Mouse (Mus musculus) adrenal gland, postnatal 4 days (tissue): ENCODE measurements around the gene Rps6kb2. TPM values are rescaled to one million over a fixed set of nuclear protein-coding genes. Genes with fewer than 3 reads are reported as not detected.

Experiments
- DNase-seq, 2 experiments: peaks; one replicate each; pipeline ENCODE4 v3.0.0; 2021 to 2022; ENCODE audit warnings: low spot score in 2 of 2, mixed read lengths in 2 of 2
- total RNA-seq, 2 experiments: library from RNA; stranded (reverse); gene quantifications; 2 replicates each; pipeline ENCODE4 v1.2.3; 2021

Rps6kb2 gene
- total RNA-seq, 2 experiments from 2014 or later = 46.6 to 50.0 TPM

DNA sequence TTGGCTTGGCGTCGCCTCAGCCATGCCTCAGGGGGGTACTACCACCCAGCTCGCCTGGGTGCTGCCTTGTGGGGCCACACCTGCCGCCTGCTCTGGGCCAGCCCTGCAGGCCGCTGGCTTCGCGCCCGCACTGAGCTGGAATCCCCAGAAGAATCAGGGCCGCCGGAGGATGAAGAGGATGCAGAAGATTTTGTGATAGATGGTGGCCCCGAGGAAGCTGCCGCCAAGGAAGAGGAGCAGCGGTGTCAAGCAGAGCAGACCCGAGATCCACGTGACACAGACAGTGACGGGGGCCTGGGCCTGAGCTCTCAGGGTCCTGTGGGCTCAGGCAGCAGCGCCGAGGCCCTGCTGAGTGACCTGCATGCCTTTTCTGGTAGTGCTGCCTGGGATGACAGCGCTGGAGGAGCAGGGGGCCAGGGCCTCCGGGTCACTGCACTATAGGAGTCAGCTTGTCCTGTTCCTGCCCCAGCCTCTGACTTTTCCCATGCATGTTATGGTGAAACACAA is 7.0 kb downstream of the Rps6kb2 start:
- DNase-seq = no peak

DNA sequence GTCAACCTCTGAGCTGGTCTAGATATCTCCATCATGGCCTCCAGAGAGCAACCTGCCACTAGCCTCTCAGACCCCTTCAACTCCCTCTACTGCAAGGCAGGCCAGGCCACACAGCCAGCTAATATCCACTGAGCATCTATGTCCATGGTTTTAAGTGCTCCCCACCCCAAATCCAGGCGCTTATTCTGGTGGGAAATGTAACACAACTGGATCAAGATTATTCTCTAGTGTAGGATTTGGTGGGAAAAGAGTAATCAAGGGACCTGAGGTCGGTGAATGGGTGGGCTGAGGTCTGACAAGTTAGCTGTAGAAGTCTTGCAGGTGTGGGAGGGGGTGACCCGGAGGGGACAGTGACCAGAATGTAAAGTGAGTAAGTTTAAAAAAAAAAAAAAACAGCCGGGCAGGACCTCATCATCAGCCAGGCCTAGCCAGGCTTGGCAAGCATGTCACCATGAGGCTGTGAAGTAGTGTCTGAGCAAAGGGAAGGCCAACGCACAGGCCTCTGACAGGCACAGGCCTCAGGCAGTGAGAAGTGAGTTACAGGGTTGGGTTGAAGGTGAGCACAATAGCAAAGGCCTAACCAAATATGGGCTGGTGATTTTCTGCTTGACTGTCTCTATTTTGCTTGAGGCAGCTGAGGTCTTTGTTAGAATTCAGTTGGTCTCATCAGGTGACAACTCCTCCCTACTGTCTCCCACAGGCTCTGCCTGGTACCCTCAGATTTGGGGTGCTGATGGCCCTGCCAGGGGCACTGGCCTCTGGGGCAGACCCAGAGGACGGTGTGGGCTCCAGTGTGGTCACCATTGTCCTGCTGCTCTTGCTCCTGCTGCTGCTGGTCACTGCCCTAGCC is 7.7 kb downstream of the Rps6kb2 start:
- no peak for DNase-seq

DNA sequence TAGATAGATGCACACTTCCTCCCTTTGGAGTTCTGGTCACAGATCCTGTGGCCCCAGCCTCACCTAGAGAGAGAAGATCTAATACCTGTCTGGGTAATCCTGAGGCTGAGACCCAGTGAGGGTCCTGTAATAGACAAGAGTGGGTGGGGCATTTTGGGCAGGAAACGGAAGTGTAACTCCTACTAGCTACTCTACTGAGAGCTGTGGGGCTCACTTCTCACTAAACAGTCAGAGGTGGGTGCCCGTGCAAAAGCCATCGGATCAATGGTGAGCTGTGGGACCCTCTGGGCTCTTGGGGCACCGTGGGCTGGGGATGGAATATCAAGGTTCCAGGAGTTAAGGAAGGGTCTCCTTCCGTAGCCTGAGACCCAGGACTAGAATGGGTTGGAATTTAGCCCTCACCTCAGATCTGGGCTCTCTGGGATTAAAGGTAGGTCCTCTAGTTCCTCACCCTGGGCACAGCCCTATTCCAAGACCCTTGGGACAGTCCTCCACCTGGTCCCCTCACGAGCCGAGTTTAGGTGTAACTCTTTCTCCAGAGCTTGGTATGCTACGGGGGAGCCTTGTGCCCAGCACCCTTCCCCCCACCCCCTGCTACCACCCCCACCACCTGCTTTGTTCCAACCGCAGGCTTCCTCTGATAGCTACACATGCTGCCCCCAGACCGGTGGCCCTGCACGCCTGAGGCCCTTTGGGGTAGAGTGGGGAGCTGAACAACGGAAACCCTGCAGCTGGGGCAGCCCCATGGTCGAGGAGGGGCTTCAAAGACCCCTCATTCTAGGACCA is 8.5 kb downstream of the Rps6kb2 start:
- DNase-seq = no peak

DNA sequence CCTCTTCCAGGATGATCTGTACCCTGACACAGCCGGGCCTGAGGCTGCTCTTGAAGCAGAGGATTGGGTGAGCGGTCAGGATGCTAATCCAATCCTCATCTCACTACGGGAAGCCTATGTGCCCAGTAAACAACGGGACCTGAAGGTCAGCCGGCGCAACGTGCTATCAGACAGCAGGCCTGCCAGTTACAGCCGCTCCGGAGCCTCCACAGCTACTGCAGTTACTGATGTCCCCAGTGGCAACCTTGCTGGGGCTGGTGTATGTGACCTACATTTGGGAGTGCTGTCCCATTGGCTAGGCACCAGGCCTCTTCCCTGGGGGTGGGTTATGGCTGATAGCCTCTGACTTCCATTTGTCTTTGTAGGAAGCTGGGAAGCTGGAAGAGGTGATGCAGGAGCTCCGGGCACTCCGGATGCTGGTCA is 9.9 kb downstream of the Rps6kb2 start, which contains the start of gene Ptprcap:
TSS of gene Ptprcap (plus strand) at position 373 of the 423 bp plus-strand sequence.
- no peak for DNase-seq

DNA sequence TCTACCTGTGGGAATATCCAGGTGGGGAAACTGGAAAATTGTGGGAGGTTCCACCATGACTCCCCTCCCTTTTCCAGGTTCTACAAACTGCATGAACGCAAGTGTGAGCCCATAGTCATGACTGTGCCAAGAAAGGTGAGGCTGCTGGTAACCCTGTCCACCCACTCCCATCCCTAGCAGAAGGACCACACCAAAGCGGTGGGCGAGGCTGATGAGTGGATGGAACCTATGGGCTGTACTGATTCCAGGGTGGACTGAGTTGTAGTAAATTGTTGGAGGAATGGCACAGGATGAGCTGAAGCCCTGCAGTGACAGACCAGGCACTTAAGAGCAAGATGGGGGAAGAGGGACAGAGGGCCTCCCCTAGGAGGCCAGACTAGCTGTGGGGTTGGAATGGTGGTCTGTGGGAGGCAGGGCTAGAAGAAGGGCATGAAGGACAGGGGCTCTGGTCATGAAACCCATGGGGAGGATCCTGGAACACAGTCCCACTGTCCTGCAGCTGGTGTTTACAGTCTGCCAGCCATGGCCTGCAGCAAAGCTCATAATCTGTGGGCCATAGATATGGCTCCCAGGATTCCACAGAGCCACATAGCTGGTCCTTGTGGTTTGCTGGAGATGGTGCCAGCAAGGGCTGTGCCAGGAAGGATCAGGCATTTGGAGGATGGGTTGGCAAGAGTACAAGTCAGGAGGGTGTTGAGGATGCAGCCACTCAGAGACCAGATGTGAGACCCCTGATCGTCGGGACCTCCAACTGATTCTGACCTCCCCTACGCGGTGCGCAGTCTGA is 10.5 kb downstream of the Rps6kb2 start:
- DNase-seq = no peak

DNA sequence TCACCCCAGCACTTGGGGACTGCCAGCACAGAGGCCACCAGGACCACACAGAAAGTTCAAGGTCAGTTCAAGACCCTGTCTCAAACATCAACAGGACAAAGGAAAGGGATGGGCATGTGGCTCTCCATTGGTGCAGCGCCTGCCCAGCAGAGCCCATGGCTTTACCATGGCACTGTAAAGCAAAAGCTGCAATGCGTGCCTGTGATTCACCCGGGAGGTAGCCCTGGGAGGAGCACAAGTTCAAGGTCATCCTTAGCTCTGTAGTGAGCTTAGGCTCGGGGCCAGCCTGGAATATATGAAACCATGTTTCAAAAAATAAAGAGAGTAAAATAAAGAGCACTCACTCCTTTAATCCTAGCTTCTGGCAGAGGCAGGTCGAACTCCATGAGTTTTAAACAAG is 11.3 kb downstream of the Rps6kb2 start:
- DNase-seq = no peak

DNA sequence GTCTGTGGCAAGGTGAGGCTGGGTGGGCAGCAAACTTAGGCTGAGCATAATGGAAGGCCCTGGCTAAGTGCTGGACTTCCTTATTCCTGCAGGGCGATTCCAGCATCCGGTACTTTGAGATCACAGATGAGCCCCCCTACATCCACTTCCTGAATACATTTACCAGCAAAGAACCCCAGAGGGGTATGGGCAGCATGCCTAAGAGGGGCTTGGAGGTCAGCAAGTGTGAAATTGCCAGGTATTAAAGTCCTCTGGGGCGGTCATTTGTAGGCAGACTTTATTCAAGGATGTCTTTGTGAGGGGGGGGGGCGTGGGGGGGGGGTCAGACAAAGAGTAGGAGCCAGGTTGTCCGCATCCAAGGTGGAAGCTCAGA is 11.7 kb downstream of the Rps6kb2 start:
- DNase-seq = no peak

DNA sequence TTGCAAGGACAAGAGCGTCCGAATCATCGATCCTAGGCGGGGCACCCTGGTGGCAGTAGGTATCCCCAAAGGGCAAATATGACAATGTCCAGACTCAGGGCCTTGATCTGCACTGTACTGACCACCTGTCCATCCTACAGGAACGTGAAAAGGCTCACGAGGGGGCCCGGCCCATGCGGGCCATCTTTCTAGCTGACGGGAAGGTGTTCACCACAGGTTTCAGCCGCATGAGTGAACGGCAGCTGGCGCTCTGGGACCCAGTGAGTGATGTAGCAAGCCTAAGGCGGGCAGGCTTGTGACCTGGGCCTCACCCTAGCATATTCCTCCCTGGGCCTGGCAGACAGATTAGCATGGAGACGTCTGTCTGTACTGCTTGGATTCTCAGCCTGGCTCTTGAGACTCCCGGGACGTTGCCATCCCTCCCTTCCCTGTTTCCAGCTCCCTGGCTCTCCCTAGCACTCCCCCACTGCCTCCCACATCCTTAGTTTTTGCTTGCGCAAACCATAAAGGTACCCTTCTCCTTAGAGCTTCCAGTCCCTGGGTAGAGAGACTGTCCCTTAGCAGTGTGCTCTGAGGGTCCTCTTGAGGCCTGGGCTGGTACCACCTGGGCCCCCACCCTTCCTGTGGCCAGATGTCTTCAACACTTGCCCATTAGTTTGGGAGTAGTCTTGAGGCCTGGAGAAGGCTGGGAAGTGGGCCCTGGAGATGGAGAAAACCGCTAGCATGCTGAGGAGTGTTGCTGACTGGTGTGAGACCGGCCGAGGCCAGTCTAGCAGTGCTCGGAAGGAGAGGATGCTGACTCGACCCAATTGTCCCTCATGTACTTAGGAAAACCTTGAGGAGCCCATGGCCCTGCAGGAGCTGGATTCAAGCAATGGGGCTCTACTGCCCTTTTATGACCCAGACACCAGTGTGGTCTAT is 12.3 kb downstream of the Rps6kb2 start:
- no peak for DNase-seq

DNA sequence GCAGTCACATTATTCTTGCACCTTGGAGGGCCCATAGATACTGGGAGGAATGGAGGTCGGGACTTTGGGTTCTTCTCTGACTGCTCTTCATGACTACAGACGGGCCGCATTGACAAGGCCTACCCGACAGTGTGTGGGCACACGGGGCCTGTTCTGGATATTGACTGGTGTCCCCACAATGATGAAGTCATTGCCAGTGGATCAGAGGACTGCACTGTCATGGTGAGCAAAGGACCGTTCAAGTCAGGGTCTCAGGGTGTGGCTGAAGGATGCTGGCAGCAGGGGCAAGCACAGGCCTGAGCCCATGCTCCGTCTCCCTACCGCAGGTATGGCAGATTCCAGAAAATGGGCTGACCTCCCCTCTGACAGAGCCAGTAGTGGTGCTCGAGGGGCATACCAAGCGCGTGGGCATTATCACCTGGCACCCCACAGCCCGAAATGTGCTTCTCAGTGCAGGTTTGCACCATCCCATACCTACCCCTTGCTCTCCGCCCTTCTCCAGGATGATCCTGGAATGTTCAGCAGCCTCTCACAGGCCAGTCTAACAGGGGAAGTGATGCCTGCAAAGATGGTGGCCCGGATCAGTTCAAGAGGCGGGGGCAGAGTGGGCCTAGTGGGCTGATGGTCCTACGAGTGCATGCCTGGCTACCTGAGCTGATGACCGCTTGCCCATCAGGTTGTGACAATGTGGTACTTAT is 13.2 kb downstream of the Rps6kb2 start:
- DNase-seq = no peak

DNA sequence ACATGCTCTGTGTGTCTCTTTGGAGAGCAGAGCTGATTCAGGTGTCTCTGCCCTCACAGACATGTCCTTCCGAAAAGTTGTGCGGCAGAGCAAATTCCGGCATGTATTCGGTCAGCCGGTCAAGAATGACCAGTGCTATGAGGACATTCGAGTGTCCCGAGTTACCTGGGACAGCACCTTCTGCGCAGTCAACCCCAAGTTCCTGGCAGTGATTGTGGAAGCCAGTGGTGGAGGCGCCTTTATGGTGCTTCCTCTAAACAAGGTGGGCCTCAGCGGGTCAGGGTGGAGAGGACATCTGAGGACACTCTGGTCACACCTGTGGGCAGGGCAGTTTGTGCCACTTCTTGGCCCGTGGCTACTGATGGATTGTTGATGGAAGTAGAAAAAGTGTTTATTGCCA is 13.9 kb downstream of the Rps6kb2 start:
- no peak for DNase-seq

DNA sequence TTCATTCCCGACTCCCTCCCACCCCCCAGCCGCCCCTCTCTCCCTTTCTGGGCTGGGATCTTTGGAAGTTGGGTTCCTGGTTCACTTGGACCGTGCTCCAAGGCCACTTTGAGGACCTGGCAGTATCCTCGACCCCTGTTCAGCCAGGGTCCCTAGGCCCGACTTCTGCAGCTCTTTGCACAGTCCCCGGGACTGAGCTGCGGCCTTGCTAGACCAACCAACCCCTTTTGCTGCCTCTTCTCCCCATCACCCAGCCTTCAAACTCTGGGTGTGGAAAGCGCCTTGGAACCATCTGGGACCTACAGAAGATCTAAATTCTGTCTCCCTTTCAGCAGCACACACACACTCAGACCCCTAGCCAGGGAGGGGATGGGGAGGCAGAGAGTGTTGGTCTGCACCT is 14.3 kb downstream of the Rps6kb2 start:
- DNase-seq = no peak

DNA sequence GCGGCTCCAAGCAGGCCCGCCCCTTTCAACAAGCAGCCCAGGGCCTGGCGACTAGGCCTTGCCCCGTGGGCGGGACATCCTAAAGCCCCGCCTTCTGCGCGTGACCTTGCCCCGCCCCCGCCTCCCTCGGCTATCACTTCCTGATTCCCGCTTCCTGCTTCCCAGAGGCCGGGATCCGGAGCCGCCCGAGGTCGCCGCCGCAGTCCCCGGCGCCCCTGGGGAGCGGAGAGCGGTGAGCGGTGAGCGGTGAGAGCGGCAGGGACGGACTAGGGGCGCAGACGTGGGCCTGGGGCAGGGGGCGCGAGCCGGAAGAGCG is 14.7 kb downstream of the Rps6kb2 start, which contains the start of gene Coro1b:
TSS of gene Coro1b (plus strand) at position 129 of the 316 bp plus-strand sequence.
- DNase-seq = peak; percentile 94 to 97

DNA sequence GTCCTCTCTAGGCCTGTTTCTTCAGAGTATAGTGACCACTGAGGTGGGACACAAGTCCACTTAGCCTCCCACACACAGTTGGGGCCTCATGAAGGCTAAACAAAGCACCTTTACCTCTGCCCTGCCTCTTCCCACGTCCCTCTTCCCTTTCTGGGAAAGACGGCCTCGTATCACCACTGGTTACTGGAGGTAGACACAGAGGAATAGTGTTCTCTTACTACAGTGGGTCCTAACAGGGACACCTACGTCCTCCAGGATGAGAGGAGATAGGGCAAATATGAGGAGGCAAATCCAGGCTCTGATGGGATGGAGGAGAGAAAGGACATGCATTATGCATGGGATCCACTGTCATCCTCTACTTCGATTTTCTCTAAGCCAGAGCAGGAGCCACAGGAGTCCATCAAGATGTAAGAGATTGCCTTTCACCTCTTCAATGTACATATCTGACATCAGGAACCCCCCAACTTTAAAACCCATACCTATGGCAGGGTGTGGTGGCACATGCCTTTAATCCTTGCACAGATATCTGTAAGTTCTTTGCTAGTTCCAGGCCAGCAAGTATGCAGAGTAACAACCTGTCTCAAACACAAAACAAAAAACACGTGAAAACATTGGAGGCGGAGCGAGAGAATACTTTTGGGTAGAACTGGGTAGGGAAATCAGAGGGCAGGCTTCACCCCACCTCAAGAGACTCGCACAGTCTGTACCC is 15.2 kb downstream of the Rps6kb2 start:
- no peak for DNase-seq

DNA sequence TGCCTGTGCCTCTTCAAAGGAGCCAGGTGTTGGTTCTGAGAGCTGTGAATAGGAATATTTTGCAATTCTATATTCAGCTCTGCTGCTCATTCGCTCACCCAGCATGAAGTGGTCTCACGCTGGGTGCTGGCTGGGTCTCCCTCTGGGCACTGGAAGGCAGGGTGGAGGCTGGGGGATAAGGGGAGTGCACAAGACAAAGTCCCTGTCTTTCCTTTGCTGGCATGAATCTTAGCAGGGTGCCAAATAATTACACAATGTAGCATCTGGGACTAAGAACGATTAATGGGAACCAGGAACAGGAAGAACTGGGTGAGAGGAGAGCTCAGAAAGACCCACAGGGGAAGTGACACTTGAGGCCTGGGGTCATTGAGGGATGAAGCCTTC is 16.1 kb downstream of the Rps6kb2 start:
- no peak for DNase-seq

DNA sequence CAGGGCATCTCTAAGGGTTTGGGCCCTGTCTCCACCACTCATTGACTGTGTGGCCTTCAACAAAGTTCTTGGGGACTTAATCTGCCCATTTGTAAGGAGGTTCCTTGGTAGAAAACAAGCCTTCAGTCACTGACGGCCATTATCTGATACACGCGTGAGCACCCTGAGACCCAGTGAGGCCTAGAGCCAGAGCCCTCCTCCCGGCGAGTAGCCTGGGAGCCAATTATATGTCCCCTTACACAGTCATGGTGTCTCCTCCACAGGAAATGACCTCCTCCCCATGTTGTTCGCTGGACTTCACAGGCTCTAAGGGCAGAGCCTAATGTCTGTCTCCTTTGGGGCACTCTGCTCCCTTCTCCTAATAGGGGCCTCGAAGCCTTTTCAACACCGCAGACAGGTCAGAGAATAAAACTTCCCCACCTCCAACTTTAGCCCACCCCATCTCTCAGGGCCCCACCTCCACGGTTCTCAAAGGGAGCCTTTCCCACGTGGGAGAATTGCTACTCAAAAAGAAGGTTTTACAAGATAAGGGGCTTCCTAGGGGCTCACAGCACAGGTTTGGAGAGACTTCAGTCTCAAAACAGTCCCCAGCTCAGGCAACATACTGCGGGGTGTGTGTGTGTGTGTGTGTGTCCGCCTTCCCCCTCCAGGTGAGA is 16.7 kb downstream of the Rps6kb2 start:
- no peak for DNase-seq

DNA sequence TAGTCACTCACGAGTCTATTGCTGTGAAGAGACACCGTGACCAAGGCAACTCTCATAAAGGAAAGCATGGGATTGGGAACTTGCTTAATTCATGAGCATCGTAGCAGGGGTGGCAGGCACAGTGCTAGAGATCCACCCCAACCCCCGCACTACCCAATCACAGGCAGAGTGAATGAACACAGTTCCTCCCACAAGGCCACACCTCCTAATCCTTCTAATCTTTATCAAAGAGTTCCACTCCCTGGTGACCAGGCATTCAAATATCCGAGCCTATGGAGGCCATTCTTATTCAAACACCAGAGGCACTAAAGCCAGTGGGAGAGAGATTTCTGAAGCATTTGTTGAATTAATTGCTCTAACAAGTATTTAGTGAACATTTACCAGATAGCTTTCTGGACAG is 17.2 kb downstream of the Rps6kb2 start:
- DNase-seq = no peak

DNA sequence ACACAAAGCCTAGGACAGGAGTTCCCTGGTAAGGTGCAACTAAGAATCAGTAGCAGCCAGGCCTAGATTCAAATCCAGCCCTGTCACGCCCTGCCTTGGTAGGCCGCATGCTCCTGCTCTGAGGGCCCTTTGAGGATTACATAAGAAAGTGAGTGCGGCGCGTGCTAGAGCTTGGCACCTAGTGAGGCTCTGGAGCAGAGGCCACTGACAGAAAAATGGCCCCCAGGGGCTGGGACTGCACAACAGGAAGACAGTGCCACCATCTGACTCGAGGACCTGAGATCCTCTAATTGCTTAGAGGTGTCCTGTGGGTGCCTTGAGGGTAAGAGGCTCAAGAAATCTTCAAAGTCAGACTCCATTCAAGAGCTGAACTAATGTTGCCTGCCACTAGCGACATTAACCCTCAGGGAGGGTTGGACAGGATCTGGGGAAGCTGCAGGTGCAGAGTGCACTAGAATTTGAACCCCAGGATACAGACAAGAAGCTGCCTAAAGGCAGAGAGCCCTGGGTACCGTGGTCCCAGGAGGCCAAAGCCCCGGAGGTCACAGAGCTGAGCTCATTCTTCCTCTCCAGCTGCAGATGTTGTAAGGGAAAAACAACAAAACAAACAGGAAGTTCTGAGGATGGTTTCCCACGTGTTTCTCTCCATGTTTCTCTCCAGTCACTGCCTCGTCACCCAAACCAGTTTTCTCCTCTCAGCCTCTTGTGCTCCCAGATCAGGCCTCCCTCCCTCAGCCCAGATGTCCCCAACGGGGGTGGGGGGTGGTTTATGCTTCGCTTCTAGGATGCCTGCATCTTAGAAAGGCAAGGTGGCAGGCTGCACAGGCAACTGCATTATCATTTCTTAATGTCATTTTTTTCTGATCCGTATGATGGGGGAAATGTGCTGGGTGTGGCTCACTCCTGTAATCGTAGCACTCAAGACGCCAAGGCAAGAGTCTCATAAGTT is 18.3 kb downstream of the Rps6kb2 start:
- DNase-seq = no peak
